Mouse (Mus musculus): ENCODE measurements around the gene Lmntd2. TPM values are rescaled to one million over a fixed set of nuclear protein-coding genes. Genes with fewer than 3 reads are reported as not detected.

Lmntd2 gene
- polyA plus RNA-seq, 1 experiment from 2014 or later = 3.7 TPM

GRCm38 (mm10) chr7:141194830-141195229 is 19.1 kb downstream of the Lmntd2 start:
- Histone ChIP-seq H3K4me2 (peak overlapping the region; percentile 91), H3K36me3 (replicated peaks) (peaks cover 26% of the 10 kb centered on the region), H3K9ac (peak overlapping the region; percentile 64), H3K27me3 (no peaks in the 10 kb centered on the region), H3K4me3 (replicated peaks) (peak overlapping the region; percentile 96), H3K27ac (peak overlapping the region; percentile 81), H3K9me3 (no peaks in the 10 kb centered on the region), H3K4me1 (peaks cover 29% of the 10 kb centered on the region)
- under 1% methylated on average over 28 of the region's 28 CpGs for WGBS
- peak; percentile 47 for ATAC-seq (ENCODE audit: low FRiP score)

DNA sequence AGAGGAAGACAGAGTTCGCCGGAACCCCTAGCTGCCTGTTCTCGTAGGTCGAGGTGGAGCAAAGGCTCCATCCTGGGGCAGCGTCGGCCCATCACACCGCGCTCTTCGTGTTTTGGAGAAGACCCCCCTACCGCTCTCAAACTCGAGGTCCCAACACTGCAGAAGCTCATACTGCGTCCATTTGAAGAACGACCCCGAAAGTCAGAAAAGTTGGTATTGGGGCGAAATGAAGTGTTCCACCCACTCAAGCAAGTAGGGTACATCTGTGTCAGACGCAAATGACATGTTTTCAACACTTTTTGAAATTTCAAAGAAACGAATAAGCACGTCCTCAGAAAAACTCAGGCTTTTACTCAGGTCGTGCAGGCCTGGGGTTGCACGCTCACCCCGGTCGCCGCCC is 19.5 kb downstream of the Lmntd2 start:
- Histone ChIP-seq H3K36me3 (replicated peaks) (peaks cover 30% of the 10 kb centered on the region), H3K9ac (peak overlapping the region; percentile 64), H3K4me1 (peaks cover 29% of the 10 kb centered on the region), H3K27me3 (no peaks in the 10 kb centered on the region), H3K27ac (peak overlapping the region; percentile 81), H3K4me2 (peak overlapping the region; percentile 91), H3K9me3 (no peaks in the 10 kb centered on the region), H3K4me3 (replicated peaks) (peak overlapping the region; percentile 96)
- 1% methylated on average over 23 of the region's 23 CpGs for WGBS
- ATAC-seq (ENCODE audit: low FRiP score) = no peak

- peak within 1 kb of the TSS; percentile 94 for H3K9ac ChIP-seq
- WGBS = 0% methylated on average over 29 of the region's 39 CpGs
- H3K27me3 ChIP-seq = no peaks in the 10 kb centered on the region
- peak within 1 kb of the TSS; percentile 91 for H3K4me2 ChIP-seq
- no peaks in the 10 kb centered on the region for H3K9me3 ChIP-seq
- H3K27ac ChIP-seq = peak within 1 kb of the TSS; percentile 81
- peak within 1 kb of the TSS; percentile 96 for H3K4me3 ChIP-seq (replicated peaks)
- H3K36me3 ChIP-seq (replicated peaks) = peaks cover 35% of the 10 kb centered on the region
- peaks cover 29% of the 10 kb centered on the region for H3K4me1 ChIP-seq
- peak; percentile 95 for ATAC-seq (ENCODE audit: low FRiP score)
These were observed 19.9 kb downstream of the Lmntd2 start, which contains the start of the genes Hras and Lrrc56 for GRCm38 (mm10) chr7:141193948-141194347. Gene Hras (minus strand): TSS chr7:141194005. Gene Lrrc56 (plus strand): TSS chr7:141194157.

GRCm38 (mm10) chr7:141193348-141193856 is 20.5 kb downstream of the Lmntd2 start:
- Histone ChIP-seq H3K27ac (peak overlapping the region; percentile 78), H3K27me3 (no peaks in the 10 kb centered on the region), H3K9me3 (no peaks in the 10 kb centered on the region), H3K36me3 (replicated peaks) (peaks cover 38% of the 10 kb centered on the region), H3K9ac (peak overlapping the region; percentile 94), H3K4me2 (peak overlapping the region; percentile 91), H3K4me3 (replicated peaks) (peak overlapping the region; percentile 96), H3K4me1 (peaks cover 29% of the 10 kb centered on the region)
- under 1% methylated on average over 43 of the region's 43 CpGs for WGBS
- no peak; the same call in 1 of the 2 replicates for ATAC-seq (ENCODE audit: low FRiP score)

DNA sequence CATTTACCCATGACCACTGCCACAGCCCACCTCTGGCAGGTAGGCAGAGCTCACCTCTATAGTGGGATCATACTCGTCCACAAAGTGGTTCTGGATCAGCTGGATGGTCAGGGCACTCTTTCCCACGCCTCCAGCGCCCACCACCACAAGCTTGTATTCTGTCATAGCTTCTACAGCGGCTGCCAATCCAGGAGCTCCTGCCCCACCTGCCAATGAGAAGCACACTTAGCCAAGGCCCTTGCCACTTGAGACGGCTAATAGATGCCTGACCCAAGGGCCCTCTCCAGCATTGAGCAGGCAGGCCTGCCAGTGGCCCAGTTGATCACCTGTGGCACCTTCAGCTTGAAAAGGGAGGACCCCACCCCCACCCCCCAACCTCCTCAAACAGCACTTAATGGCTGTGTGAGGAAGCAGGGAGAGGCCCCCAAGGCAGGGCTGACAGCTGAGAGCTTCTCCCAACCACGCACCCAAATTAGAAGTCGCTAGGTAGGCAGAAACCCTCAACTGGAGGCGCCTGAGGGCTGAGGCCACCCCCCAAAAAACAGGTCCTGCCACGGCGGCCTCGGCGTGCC is 21.0 kb downstream of the Lmntd2 start:
- H3K27ac ChIP-seq = no peak overlapping the region
- H3K9ac ChIP-seq = peak overlapping the region; percentile 94
- peak overlapping the region; percentile 91 for H3K4me2 ChIP-seq

GRCm38 (mm10) chr7:141191796-141192685 is 21.8 kb downstream of the Lmntd2 start:
- Histone ChIP-seq H3K4me1 (peaks cover 29% of the 10 kb centered on the region), H3K4me3 (replicated peaks) (peak overlapping the region; percentile 96), H3K9ac (0 out of 2 replicates have a peak overlapping the region, but pooled peaks have one; percentile 4), H3K27me3 (no peaks in the 10 kb centered on the region), H3K9me3 (no peaks in the 10 kb centered on the region), H3K36me3 (replicated peaks) (peaks cover 38% of the 10 kb centered on the region), H3K4me2 (peak overlapping the region; percentile 91), H3K27ac (no peak overlapping the region)
- WGBS = 91% methylated on average over 24 of the region's 24 CpGs
- no peak for ATAC-seq (ENCODE audit: low FRiP score)

More for the DNA sequence above, 21.0 kb downstream of the Lmntd2 start:
- peaks cover 29% of the 10 kb centered on the region for H3K4me1 ChIP-seq
- 25% methylated on average over 12 of the region's 12 CpGs for WGBS
- no peaks in the 10 kb centered on the region for H3K9me3 ChIP-seq
- H3K27me3 ChIP-seq = no peaks in the 10 kb centered on the region
- ATAC-seq (ENCODE audit: low FRiP score) = no peak
- peaks cover 38% of the 10 kb centered on the region for H3K36me3 ChIP-seq (replicated peaks)
- H3K4me3 ChIP-seq (replicated peaks) = peak overlapping the region; percentile 96

GRCm38 (mm10) chr7:141191036-141191435 is 22.8 kb downstream of the Lmntd2 start:
- Histone ChIP-seq H3K9me3 (no peaks in the 10 kb centered on the region), H3K4me2 (no peak overlapping the region), H3K27ac (no peak overlapping the region), H3K9ac (no peak overlapping the region), H3K4me3 (replicated peaks) (no peak overlapping the region), H3K4me1 (peaks cover 29% of the 10 kb centered on the region), H3K27me3 (no peaks in the 10 kb centered on the region), H3K36me3 (replicated peaks) (peaks cover 38% of the 10 kb centered on the region)
- ATAC-seq (ENCODE audit: low FRiP score) = no peak
- WGBS = 94% methylated on average over 14 of the region's 14 CpGs

- no peak for ATAC-seq (ENCODE audit: low FRiP score)
- peaks cover 23% of the 10 kb centered on the region for H3K4me1 ChIP-seq
- H3K4me2 ChIP-seq = no peak overlapping the region
- peaks cover 38% of the 10 kb centered on the region for H3K36me3 ChIP-seq (replicated peaks)
- H3K9ac ChIP-seq = no peak overlapping the region
- no peak overlapping the region for H3K4me3 ChIP-seq (replicated peaks)
- no peaks in the 10 kb centered on the region for H3K27me3 ChIP-seq
- no peak overlapping the region for H3K27ac ChIP-seq
- 96% methylated on average over 3 of the region's 3 CpGs for WGBS
- no peaks in the 10 kb centered on the region for H3K9me3 ChIP-seq
These were observed 23.7 kb downstream of the Lmntd2 start for GRCm38 (mm10) chr7:141190220-141190619.

DNA sequence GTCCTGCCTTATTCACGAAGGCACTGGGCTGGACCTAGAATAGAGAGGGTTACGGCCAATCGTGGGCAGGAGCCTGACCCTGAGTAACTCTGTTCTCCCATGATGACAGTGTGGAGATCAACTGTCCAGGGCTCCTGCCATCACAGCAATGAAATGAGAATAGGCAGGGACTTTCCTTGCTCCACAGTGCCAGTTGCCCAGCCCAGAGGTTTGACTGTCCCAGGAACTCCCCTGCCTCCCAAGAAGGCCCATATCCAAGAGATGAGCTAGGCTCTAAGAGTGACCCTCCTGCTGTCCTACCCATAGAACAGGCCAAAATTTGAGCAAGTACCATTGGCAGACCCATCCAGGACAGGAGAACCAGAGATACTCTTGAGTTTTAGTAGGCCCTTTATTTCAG is 25.1 kb downstream of the Lmntd2 start:
- peaks cover 19% of the 10 kb centered on the region for H3K4me1 ChIP-seq
- H3K27ac ChIP-seq = no peak overlapping the region
- ATAC-seq (ENCODE audit: low FRiP score) = no peak
- no peak overlapping the region for H3K4me2 ChIP-seq
- H3K9me3 ChIP-seq = no peaks in the 10 kb centered on the region
- no peak overlapping the region for H3K4me3 ChIP-seq (replicated peaks)
- 90% methylated on average over 3 of the region's 3 CpGs for WGBS
- no peaks in the 10 kb centered on the region for H3K27me3 ChIP-seq
- H3K36me3 ChIP-seq (replicated peaks) = peaks cover 38% of the 10 kb centered on the region
- no peak overlapping the region for H3K9ac ChIP-seq

DNA sequence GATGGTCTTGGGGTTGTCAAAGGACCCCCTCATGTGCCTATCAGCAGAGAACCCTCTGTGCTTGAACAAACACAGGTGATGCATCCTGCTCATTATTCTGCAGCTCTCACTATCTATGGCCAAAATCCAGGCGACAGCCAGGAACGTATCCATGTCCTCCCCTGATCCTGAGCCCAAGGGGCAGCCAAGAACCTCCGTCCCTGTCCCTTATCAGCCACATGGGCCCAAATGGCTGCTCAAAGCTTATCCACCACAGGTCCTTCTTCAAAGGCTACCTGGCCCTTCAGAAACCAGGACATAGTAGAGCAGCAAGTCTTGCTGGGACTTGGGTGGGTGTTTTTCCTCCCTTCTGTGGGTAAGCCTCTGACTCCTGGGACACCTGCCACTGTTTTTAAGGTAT is 25.7 kb downstream of the Lmntd2 start:
- Histone ChIP-seq H3K4me1 (peaks cover 17% of the 10 kb centered on the region), H3K27ac (no peak overlapping the region), H3K9ac (no peak overlapping the region), H3K9me3 (no peaks in the 10 kb centered on the region), H3K36me3 (replicated peaks) (peaks cover 38% of the 10 kb centered on the region), H3K4me3 (replicated peaks) (no peak overlapping the region), H3K4me2 (no peak overlapping the region), H3K27me3 (no peaks in the 10 kb centered on the region)
- no peak for ATAC-seq (ENCODE audit: low FRiP score)
- 89% methylated on average over 3 of the region's 3 CpGs for WGBS

GRCm38 (mm10) chr7:141176173-141176572 is 37.7 kb downstream of the Lmntd2 start:
- no peak for ATAC-seq (ENCODE audit: low FRiP score)
- no peaks in the 10 kb centered on the region for H3K36me3 ChIP-seq (replicated peaks)
- H3K27me3 ChIP-seq = peaks cover 4% of the 10 kb centered on the region; the same call in 1 of the 2 replicates
- H3K9ac ChIP-seq = no peak overlapping the region
- 3% methylated on average over 8 of the region's 8 CpGs for WGBS
- H3K9me3 ChIP-seq = no peaks in the 10 kb centered on the region
- no peak overlapping the region for H3K27ac ChIP-seq
- H3K4me2 ChIP-seq = no peak overlapping the region
- H3K4me3 ChIP-seq (replicated peaks) = no peak overlapping the region
- peaks cover 7% of the 10 kb centered on the region; the same call in 1 of the 2 replicates for H3K4me1 ChIP-seq

- H3K27me3 ChIP-seq = peaks cover 4% of the 10 kb centered on the region; the same call in 1 of the 2 replicates
- ATAC-seq (ENCODE audit: low FRiP score) = no peak
- H3K9ac ChIP-seq = no peak overlapping the region
- H3K9me3 ChIP-seq = no peaks in the 10 kb centered on the region
- H3K4me1 ChIP-seq = peaks cover 7% of the 10 kb centered on the region; the same call in 1 of the 2 replicates
- WGBS = 87% methylated on average over 4 of the region's 4 CpGs
- no peak overlapping the region for H3K4me3 ChIP-seq (replicated peaks)
- H3K27ac ChIP-seq = no peak overlapping the region
- no peaks in the 10 kb centered on the region for H3K36me3 ChIP-seq (replicated peaks)
- H3K4me2 ChIP-seq = no peak overlapping the region
These were observed 38.8 kb downstream of the Lmntd2 start for GRCm38 (mm10) chr7:141175068-141175467.
